Mouse (Mus musculus) ovary, adult 18-20 months (tissue): ENCODE data around the gene Zfp366.
"Not testable (repeated sequence)": the region's sequence is repeated elsewhere in the genome, so short reads cannot be mapped to it uniquely, and the experiment has no call there.

Experiments used
- DNase-seq: peaks from one replicate; pipeline ENCODE4 v3.0.0; 2022; ENCODE audit warnings: low spot score, mixed read lengths

Gene Zfp366

DNA sequence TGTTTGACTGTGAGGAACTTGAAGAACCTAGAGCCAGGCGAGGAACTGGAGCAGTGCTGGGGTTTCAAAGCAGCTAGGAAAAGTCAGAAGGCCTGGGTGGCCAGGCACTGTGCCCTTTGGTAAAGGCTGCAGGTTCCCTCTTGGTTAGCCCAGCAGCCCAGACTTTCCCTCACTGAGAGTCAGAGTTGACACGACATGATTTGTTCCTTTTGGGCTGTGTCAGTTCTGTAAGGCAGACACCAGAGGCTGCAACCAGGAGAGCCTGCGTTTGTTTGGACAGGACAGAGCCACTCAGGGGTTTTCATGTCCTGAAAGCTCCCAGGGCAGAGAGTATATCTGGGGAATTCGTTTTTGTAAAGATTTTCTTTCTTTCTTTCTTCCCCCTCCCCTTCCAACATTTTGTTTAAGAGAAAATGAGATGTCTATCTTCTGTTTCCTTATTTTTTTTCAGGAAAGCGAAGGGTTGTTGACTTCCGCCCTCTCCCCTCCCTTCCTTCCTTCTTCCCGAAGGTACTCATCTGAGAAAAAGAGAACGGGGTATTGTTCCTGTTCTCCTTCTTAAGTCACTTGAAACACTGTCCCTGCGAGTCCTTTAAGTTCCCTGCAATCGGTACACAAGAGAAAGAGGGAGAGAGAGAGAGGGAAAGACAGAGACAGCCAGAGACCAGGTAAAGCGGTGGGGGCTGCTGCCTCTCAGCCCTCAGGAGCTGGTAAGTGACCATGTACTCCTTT, at the start of gene Zfp366:
Zfp366 (plus strand) TSS at position 669 of the 732 bp plus-strand sequence.
- DNase-seq: no peak

GRCm38 (mm10) chr13:99138351-99139255, 46.0 kb upstream of the Zfp366 start:
- no peak for DNase-seq

GRCm38 (mm10) chr13:99146355-99146871, 38.2 kb upstream of the Zfp366 start:
- DNase-seq: no peak

DNA sequence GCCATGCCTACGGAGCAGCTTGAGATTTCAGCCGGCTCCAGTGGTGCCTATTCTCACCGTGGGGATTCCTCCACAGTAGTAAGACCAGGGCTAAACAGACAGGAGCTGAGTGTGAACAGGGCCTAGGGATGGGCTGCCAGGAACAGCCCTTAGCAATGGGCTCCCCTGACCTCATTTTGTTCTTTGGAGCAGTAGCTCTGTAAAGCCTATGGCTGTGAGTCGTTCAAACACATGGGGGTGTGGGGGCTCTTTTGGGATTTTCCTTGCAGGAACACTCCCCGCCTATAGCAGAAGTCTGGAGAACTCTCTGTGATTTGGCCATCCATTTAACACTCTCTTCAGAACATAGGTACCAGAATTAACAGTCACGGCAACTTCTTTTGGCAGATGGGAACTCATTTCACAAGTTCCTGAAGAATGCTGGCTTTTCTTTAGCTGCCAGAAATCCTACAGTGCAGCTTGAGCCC, 36.9 kb upstream of the Zfp366 start:
- no peak for DNase-seq

DNA sequence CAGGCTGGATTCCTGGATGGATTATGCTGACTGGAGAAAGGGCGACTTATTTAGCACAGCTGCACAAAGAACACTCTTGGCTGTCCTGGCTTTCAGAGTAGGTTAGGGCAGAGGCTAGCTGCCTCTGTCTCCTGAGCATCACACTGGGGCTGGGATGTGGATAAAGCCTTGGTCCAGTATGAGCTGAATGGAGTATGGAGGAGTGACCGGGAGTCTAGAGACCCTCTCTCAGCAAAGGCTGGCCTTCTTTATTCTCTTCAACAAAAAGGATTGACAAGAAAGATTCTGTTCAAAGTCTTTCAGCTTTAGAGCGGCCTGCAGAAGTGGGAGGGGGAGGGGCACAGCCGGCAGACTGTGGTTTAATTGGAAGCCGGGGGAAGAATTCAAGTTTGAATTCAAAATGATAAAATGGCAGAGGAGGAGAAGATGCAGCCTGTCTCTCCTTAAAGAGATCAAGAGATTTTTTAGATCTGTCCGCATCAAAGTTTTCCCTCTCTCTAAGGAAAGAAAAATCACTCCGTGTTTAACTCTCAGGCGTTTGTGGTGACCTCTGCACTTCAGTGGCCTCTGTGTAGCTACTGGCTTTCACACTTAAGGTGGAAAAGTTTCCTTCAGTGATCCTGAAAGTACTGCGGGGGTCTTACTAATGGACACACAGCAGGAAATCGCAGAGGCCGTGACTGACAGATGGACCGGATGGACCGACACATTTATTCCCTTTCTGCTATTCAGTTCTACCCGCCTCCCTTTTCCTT, 34.9 kb upstream of the Zfp366 start:
- no peak for DNase-seq

- DNase-seq: no peak
These were observed 34.0 kb upstream of the Zfp366 start for GRCm38 (mm10) chr13:99150626-99151025.

DNA sequence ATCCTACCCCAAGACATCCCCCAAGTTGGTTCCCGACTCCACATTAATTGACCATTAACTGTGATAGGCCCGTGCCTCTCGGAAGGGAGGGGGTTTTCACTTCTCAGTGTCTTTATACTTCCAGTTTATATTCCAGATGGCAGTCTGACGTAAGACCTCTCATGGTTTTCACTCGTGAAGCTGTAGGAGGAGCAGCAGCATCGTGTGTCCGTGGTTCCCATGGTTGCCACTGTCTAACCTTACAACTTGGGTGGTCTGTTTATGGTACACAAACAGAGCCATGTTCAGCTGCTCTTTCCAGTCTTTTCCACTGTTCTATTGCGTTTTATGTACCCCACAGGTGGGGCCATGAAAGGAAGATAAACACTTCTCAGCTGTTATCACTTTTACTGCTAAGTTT, 33.5 kb upstream of the Zfp366 start:
- no peak for DNase-seq

DNA sequence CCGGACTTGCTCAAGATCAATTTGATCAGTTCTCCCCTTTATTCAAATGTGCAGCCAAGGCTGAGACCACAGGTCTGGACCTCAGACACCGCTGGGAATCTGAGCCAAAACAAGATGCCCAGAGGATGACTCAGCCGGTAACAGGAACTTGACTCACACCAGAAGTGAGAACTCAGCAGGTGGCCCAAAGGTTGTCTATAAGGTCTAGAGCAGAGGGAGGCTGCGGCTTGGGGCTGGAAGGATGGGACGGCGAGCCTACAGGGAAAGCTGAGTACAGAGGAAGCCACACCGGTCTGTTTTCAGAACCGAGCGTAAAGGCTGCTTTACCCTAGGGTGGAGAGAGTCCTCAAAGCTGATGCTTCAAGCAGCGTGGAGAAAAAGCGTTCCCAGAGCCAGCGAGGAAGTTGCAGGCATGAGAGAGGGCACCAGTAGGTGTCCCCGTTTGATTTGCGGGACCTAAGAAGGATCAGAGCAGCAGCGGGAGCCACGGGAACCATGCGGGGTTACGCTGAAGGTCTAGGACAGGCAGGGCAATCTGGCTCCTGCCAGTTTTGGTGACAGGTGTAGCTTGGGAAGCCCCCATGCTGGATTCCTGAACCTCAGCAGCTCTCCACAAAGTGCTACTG, 32.2 kb upstream of the Zfp366 start:
- DNase-seq: no peak

- DNase-seq: no peak
These were observed 26.9 kb upstream of the Zfp366 start for GRCm38 (mm10) chr13:99157709-99158108.

- DNase-seq: no peak
These were observed 25.9 kb upstream of the Zfp366 start for GRCm38 (mm10) chr13:99158773-99159172.

DNA sequence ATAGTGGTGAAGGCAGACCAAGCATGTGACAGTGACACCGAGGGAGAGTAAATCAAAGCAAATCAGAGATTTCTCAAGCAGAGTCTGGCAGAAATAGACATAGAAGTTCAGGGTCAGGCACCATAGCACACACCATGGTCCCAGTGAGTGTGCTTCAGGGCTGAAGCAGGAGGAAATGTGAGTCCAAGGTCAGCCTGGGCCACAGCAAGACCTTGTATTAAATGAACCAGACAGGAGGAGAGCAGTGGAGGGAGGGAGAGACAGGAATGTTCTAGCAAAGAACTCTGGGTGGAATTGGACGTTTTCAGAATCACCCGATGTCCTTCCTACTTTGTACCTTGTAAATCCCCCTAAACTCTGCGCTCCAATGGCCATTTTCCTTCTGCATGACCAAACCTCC, 21.6 kb upstream of the Zfp366 start:
- peak; percentile 63 for DNase-seq

GRCm38 (mm10) chr13:99163521-99164359, 20.9 kb upstream of the Zfp366 start:
- no peak for DNase-seq

GRCm38 (mm10) chr13:99164360-99164759, 20.3 kb upstream of the Zfp366 start:
- DNase-seq: no peak

- DNase-seq: peak; percentile 28
These were observed 15.2 kb upstream of the Zfp366 start for GRCm38 (mm10) chr13:99169401-99169800.

- DNase-seq: no peak
These were observed 14.3 kb upstream of the Zfp366 start for GRCm38 (mm10) chr13:99170337-99170736.

- no peak for DNase-seq
These were observed 10.8 kb upstream of the Zfp366 start for GRCm38 (mm10) chr13:99173849-99174248.

- DNase-seq: not testable (repeated sequence)
These were observed 1.8 kb upstream of the Zfp366 start for GRCm38 (mm10) chr13:99182828-99183227.

DNA sequence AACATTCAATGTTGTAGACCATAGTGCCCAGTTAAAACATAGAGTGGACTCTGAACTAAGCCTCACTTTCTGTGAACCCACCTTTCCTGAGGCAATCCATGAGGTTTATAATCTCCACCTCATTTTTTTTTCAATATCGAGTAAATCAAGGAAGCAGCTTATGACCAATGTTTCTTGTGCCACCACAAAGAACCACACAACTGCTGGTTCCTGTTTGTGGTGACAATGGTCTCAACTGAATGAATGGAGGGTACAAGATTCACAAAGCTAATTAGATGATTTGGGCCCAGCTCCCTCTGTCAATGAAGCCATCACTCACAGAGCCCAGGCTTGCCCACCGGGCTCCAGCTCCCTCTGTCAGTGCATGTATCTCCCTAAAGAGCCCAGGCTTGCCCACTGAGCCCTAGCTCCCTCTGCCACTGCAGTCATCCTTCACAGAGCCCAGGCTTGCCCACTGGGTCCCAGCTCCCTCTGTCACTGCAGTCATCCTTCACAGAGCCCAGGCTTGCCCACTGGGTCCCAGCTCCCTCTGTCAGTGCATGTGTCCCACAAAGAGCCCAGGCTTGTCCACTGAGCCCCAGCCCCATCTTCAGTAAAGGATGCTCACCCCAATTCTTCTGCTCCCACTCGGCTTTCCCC, 1.2 kb upstream of the Zfp366 start:
- no peak for DNase-seq

GRCm38 (mm10) chr13:99185573-99185972, 950 bp downstream of the Zfp366 start:
- DNase-seq: no peak
